Mouse (Mus musculus) testis, adult 2 months (tissue): ENCODE results near the gene Rab2b. TPM values are rescaled to one million over a fixed set of nuclear protein-coding genes. Genes with fewer than 3 reads are reported as not detected.
"Not testable (repeated sequence)": the region's sequence is repeated elsewhere in the genome, so short reads cannot be mapped to it uniquely, and the experiment has no call there.

Experiments
- H3K27ac ChIP-seq: fragments of 200-500 bp; 2 replicates; pipeline ENCODE4 v1.5.1; 2012; ENCODE audit warnings: low read depth, low read length; ENCODE audit not compliant: control insufficient read depth, insufficient read depth
- H3K27me3 ChIP-seq: fragments of 200-500 bp; 2 replicates; pipeline ENCODE4 v1.6.1; 2012; ENCODE audit warnings: mild to moderate bottlenecking, low read length, moderate library complexity; ENCODE audit not compliant: control insufficient read depth, insufficient read depth
- H3K36me3 ChIP-seq: fragments of 200-500 bp; 2 replicates; pipeline ENCODE4 v1.6.1; 2012; ENCODE audit warnings: mild to moderate bottlenecking, low read length; ENCODE audit not compliant: control insufficient read depth, insufficient read depth
- H3K4me1 ChIP-seq: fragments of 200-500 bp; 2 replicates; pipeline ENCODE4 v1.6.1; 2012; ENCODE audit warnings: low read length; ENCODE audit not compliant: control insufficient read depth, insufficient read depth
- H3K4me3 ChIP-seq: fragments of 200-500 bp; 2 replicates; pipeline ENCODE4 v1.5.1; 2012; ENCODE audit warnings: low read depth, mild to moderate bottlenecking, low read length, moderate library complexity, mixed read lengths; ENCODE audit not compliant: control insufficient read depth
- CTCF ChIP-seq: fragments of 200-500 bp; IDR thresholded peaks from 2 replicates; pipeline ENCODE4 v1.5.1; 2012; ENCODE audit warnings: low read depth, mild to moderate bottlenecking, inconsistent platforms, low read length, moderate library complexity; ENCODE audit not compliant: control insufficient read depth, insufficient read depth, insufficient replicate concordance
- POLR2A ChIP-seq: fragments of 200-500 bp; IDR thresholded peaks from 2 replicates; pipeline ENCODE4 v1.6.1; 2012; ENCODE audit warnings: low read depth, mild to moderate bottlenecking, inconsistent platforms, low read length, moderate library complexity; ENCODE audit not compliant: control insufficient read depth
- polyA plus RNA-seq: library from polyadenylated mRNA; depleted of rRNA; stranded (reverse); fragments of >200 nt; gene quantifications from 2 replicates; pipeline ENCODE4 v1.2.3, GENCODE M21; 2012

The Rab2b gene
- polyA plus RNA-seq, 1 experiment, result 20.0 TPM

DNA sequence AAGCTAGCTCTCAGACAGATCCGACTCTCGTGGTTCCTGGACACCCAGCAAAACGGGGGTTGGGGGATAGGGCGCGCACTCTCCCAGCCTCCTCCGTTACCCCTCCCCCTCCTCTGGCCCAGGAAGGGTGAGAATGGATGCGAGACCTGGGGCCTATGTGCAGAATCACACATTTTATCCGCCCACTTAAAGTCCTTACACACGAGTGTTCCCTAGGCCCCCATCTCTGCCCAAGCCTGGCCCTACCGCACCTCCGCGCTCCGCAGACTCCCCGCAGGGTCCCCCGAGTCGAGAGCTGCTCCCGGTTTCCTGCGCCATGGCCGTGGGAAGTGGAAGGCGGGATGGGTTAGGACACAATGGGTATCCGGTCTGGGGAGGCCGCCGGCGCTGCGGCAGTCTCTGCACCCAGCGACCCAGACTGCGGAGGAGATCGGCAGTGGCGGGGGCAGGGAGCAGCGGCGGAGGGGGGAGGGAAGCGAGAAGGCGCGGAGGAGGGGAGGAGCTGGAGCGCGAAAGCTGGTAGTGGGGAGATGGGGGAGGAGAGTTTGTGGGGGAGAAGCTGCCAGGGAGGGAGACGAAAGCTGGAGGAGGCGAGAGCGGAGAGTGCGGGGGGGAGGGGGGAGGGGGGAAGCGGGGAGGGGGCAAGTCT lies 36.6 kb upstream of the Rab2b start:
- H3K4me3 ChIP-seq, result peak overlapping the region; percentile 78
- TF ChIP-seq POLR2A (no peak), CTCF (no peak)
- no peak overlapping the region for H3K27ac ChIP-seq
- H3K36me3 ChIP-seq, result no peaks in the 10 kb centered on the region
- H3K4me1 ChIP-seq, result peaks cover 21% of the 10 kb centered on the region
- H3K27me3 ChIP-seq, result no peaks in the 10 kb centered on the region

DNA sequence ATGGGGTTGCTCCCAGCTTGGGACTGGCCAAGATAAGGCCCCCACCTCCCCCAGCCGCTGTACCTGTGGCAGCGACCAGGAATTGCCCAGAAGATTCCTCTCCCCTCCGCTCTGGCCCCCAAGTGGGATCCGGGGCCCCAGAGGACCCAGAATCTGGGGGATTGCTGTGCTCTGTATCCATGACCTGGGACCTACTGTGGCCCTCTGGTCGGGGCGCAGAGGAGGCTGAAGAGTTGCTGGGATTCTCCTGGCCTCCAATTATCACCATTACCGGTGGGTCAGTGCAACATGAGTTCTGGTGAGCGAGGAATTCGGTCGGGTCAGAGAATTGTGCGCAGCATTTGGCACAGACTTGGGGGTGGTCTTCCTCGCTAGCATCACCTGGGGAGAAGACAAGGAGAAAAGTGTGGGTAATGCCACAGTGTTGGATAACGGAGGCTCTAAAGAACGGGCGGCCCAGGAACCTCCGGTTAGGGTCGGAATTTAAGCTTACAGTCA lies 36.0 kb upstream of the Rab2b start:
- Histone ChIP-seq H3K27ac (no peak overlapping the region), H3K36me3 (no peaks in the 10 kb centered on the region), H3K27me3 (no peaks in the 10 kb centered on the region), H3K4me1 (peaks cover 21% of the 10 kb centered on the region), H3K4me3 (peak overlapping the region; percentile 78)
- TF ChIP-seq POLR2A (no peak), CTCF (no peak)

DNA sequence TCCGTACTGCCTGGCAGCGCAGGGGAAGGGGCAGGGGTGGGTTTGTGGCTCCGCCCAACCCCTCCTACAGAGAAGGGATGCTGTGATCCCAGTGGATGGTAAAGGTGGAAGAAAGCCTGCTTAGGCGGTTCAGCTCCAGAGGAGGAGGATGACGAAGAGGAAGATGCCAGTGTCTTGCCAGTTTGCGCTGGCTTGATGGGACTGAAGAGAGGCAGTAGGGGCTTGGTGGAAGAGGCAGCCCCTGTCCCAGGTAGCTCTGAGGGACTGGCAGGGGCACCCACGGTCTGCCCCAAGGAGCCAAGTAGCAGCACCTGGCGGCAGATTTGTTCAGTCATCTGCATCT lies 35.4 kb upstream of the Rab2b start:
- H3K27me3 ChIP-seq, result no peaks in the 10 kb centered on the region
- H3K36me3 ChIP-seq, result no peaks in the 10 kb centered on the region
- H3K4me3 ChIP-seq, result no peak overlapping the region; the same call in 1 of the 2 replicates
- no peak for TF ChIP-seq POLR2A
- TF ChIP-seq CTCF, result no peak
- peaks cover 21% of the 10 kb centered on the region for H3K4me1 ChIP-seq
- H3K27ac ChIP-seq, result no peak overlapping the region

DNA sequence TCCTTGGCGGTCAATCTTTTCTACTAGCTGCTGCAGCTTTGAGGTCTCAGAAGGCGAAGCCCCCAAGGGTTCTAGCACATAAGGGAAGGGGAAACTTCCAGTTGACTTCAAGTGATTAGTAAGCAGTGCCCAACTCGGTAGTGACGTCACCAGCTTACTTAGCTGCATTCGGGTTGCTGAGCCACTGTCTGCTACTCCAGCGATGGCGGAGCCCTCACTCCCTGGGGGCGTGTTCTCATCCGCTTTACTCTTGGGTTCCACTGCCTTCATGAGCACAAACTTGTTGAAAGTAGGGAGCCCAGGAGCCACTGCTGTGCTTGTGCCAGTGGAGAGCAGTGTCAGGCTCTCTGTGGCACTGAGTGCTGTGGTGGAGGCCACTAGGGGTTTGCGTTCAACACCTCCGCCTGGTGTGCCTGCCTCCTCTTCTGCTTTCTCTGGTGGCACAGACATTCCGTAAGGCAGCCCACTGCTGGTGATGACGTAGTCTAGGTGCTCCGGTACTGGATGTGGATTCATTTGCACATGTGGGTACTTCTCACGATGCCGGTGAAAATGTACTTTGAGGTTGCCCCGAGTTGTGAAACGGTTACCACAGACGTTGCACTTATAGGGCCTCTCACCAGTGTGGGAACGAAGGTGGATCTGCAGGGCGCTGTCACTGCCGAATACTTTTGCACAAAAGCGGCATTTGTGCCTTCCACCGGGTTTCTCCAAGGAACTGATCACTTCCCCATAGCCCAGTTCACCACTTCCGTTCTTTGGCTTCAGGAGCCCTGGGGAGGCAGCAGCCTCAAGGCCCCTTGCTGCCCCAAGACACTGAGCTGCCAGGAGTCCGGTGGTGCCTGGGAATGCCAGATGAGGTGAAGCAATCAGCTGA lies 34.8 kb upstream of the Rab2b start:
- Histone ChIP-seq H3K27ac (no peak overlapping the region), H3K4me3 (peak overlapping the region; percentile 28), H3K36me3 (no peaks in the 10 kb centered on the region), H3K27me3 (no peaks in the 10 kb centered on the region), H3K4me1 (peaks cover 21% of the 10 kb centered on the region)
- no peak for TF ChIP-seq POLR2A
- no peak for TF ChIP-seq CTCF

DNA sequence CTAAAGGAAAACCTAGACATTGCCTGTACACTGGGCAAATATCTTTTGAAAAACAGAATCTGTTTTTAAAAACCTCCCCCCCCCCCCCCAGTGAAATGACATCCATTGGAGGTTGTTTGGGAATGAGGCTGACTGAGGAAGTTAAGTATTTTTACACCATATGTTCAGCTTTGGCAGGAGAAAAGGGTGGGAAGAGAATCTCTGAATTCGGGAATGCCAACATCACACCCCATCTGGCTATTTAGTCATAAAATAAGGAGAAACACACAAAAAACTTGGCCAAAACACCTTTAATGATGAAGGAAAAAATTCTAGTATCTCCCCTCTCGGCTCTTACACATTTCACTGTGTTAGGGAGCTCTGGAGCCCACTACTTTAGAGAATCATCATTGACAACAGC lies 31.6 kb upstream of the Rab2b start:
- Histone ChIP-seq H3K4me1 (peaks cover 16% of the 10 kb centered on the region), H3K4me3 (no peak overlapping the region), H3K27me3 (no peaks in the 10 kb centered on the region), H3K27ac (no peak overlapping the region), H3K36me3 (no peaks in the 10 kb centered on the region)
- TF ChIP-seq POLR2A, result no peak
- no peak for TF ChIP-seq CTCF

DNA sequence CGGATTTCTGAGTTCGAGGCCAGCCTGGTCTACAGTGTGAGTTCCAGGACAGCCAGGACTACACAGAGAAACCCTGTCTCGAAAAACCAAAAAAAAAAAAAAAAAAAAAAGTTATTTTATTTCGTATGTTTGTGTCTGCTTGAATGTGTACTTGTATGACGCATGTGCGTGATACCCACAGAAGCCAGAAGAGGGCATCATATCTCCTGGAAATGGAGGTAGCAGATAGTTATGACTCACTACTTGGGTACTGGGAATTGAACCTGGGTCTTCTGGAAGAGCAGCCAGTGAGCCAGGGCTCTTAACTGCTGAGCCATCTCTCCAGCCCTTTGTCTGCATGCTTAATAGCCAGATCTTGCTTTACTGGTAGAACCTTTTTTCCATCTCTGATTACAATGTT lies 31.0 kb upstream of the Rab2b start:
- H3K36me3 ChIP-seq, H3K4me3 ChIP-seq, H3K27ac ChIP-seq, H3K27me3 ChIP-seq: not testable (repeated sequence)
- peaks cover 14% of the 10 kb centered on the region for H3K4me1 ChIP-seq

DNA sequence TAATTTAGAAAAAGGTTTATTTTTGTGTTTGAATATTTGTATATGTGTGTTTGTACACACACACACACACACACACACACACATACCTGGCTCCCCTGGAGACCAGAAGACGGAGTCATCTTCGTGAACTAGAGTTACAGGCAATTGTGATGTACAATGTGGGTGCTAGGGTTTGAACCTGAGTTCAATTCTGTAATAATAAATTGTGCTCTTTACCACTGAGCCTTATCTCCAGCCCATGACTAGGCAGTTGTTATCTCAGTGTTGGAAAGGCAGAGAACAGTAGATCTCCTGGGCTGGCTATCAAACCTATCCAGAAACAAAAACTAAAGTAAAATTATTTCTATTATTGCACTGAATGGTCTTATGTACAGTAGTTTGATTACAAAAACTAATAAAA lies 26.8 kb upstream of the Rab2b start:
- no peaks in the 10 kb centered on the region for H3K27me3 ChIP-seq
- H3K4me1 ChIP-seq, result peaks cover 3% of the 10 kb centered on the region; the same call in 1 of the 2 replicates
- TF ChIP-seq CTCF, result no peak
- no peak for TF ChIP-seq POLR2A
- H3K36me3 ChIP-seq, result no peaks in the 10 kb centered on the region
- no peak overlapping the region for H3K4me3 ChIP-seq
- H3K27ac ChIP-seq, result no peak overlapping the region
